Mouse (Mus musculus) hindbrain, embryonic 10.5 days (tissue): ENCODE data around the gene Rc3h2. TPM values are rescaled to one million over a fixed set of nuclear protein-coding genes. Genes with fewer than 3 reads are reported as not detected.

ENCODE experiments used
- DNase-seq: peaks from one replicate; pipeline ENCODE4 v3.0.0-alpha.2; 2017; ENCODE audit warnings: low spot score
- H3K27ac ChIP-seq: fragments of 300-500 bp; sonication (generic); 2 replicates; pipeline ENCODE4 v1.5.1; 2016; ENCODE audit warnings: mild to moderate bottlenecking, moderate library complexity
- H3K27me3 ChIP-seq: fragments of 300-500 bp; sonication (generic); 2 replicates; pipeline ENCODE4 v1.6.1; 2016; ENCODE audit warnings: mild to moderate bottlenecking; ENCODE audit not compliant: poor library complexity, insufficient read depth, severe bottlenecking
- H3K36me3 ChIP-seq: fragments of 300-500 bp; sonication (generic); 2 replicates; pipeline ENCODE4 v1.6.1; 2016; ENCODE audit warnings: mild to moderate bottlenecking, moderate library complexity
- H3K4me1 ChIP-seq: fragments of 300-500 bp; sonication (generic); replicated peaks from 2 replicates; pipeline ENCODE4 v1.6.1; 2016; ENCODE audit warnings: mild to moderate bottlenecking
- H3K4me3 ChIP-seq: fragments of 300-500 bp; sonication (generic); 2 replicates; pipeline ENCODE4 v1.5.1; 2016; ENCODE audit warnings: mild to moderate bottlenecking, moderate library complexity
- H3K9me3 ChIP-seq: fragments of 300-500 bp; sonication (generic); 2 replicates; pipeline ENCODE4 v1.6.1; 2016; ENCODE audit warnings: mild to moderate bottlenecking, moderate library complexity
- WGBS: fragments of 180-500 bp; shearing (Covaris S2); methylation state at CpG from one replicate; pipeline ENCODE4 v1.1.7; 2016; 5-methylcytosine and 5-hydroxymethylcytosine counted together
- polyA plus RNA-seq: library from polyadenylated mRNA; unstranded; fragments of >200 nt; fragmentation: Nextera tagmentation; extraction: Ambion mirVana; gene quantifications from 2 replicates; pipeline ENCODE4 v1.2.1, GENCODE M21; 2016

The Rc3h2 gene
- polyA plus RNA-seq: 18.3 and 19.3 TPM in 2 replicates

DNA sequence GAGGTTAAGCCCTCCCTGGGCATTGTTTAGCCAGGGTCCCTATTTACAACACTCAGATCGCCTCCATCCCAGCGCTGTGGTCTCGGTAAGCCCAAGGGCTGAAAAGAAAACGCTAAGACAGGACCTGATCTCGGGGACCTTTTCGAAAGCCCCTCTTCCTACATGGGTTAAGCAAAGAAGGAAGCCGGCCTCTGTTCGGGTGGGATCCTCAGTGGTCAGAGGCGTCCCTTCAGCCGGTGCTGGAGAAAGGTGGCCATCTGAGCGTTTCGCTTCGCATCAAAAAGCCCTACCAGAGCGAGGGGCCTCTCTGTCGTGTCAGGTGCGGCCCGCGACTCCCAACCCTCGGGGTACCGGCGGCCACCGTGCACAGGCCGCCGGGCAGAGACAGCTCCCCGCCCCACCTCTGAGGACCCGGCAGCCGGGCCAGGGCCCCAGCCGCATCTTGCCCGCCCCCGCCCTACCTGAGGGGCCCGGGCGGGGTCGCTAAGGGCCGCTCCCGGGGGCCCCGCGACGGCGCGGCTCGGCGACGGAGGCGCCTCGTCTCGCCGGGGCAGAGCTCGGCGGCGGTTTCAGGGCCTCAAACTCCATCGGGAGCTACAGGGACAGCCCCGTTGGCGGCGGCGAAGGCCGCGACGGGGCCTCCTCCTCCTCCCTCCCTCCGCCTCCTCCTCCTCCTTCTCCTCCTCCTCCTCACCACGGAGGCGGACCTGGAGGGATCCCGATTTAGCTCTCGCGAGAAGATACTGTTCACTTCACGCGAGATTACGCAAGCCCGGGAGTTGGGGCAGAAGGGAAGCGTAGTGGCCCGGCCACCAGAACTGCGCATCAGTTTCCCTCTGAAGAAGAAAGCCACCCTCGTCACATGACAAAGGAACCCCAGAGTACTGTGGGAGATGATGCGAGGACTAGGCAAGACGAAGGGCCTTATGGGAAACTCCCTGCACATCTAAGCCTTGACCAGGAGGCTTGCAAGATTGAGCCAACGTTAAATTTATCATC is at the start of gene Rc3h2:
Rc3h2 (minus strand) TSS at position 598 of the 999 bp plus-strand sequence.
- H3K9me3 ChIP-seq: no peaks in the 10 kb centered on the region
- DNase-seq: peak; percentile 96
- under 1% methylated on average over 75 of the region's 75 CpGs for WGBS
- peak within 1 kb of the TSS; percentile 99 for H3K27ac ChIP-seq
- peaks cover 11% of the 10 kb centered on the region for H3K4me1 ChIP-seq
- H3K27me3 ChIP-seq: no peaks in the 10 kb centered on the region
- peak within 1 kb of the TSS; percentile 93 for H3K4me3 ChIP-seq
- H3K36me3 ChIP-seq: peaks cover 15% of the 10 kb centered on the region

DNA sequence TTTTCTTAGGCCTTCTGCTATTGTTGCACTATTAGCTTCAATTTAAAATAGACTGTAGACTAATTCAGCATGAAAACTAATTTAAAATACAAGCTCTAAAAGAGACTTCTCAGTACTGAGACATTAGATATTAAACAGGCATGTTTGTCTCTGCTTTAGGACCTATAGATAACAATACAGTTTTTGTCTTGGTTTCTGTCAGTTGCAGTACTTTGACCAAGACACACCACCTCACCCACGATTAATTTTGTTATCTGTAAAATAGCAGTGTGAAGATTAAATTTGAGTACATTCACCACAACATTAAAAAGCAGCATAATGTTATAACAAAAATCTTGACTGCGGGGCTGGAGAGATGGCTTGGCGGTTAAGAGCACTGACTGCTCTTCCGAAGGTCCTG is 43.6 kb upstream of the Rc3h2 start:
- Histone ChIP-seq H3K4me3 (no peak overlapping the region), H3K36me3 (peaks cover 33% of the 10 kb centered on the region), H3K9me3 (no peaks in the 10 kb centered on the region), H3K27ac (no peak overlapping the region), H3K27me3 (no peaks in the 10 kb centered on the region), H3K4me1 (no peaks in the 10 kb centered on the region)
- WGBS: 95% methylated on average over 4 of the region's 4 CpGs
- DNase-seq: no peak

DNA sequence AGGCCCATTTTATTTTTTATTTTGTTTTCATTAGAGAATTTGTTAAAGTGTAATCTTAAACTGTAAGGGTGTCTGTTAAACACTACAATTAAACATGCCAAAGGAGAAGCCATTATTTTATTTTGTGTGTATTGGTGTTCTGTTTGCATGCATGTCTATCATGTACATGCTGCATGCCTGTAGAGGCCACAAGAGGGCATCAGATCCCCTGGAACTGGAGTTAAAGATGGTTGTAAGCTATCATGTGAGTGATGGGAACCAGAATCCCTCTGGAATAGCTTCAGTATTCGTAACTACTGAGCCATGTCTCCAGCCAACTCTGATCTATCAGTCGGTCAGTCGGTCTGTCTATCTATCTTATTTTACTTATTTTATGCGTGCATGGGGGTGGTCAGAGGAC is 38.0 kb upstream of the Rc3h2 start:
- Histone ChIP-seq H3K27me3 (no peaks in the 10 kb centered on the region), H3K4me3 (no peak overlapping the region), H3K36me3 (peaks cover 19% of the 10 kb centered on the region; the same call in 1 of the 2 replicates), H3K4me1 (no peaks in the 10 kb centered on the region), H3K27ac (no peak overlapping the region), H3K9me3 (no peaks in the 10 kb centered on the region)
- WGBS: 98% methylated on average over 4 of the region's 4 CpGs
- no peak for DNase-seq

DNA sequence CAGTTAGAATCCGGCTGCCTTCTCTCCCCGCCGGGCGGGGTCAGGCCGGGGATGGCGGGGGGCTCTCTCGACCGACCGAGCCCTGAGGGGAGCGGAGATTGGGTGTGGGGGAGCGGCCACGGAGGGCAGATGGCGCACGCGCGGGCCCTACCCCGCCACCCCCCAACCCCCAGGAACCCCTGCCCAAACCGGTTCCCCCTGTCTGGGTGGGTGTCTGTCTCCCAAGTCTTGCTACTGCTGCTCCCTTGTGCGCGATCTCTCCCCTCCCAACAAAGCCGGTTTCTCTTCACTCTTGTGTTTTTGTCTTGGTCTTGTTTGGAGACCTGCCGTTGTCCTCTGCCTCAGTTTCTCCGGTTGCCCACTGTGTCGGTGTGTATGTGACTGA is 29.7 kb upstream of the Rc3h2 start:
- under 1% methylated on average over 24 of the region's 24 CpGs for WGBS
- H3K9me3 ChIP-seq: no peaks in the 10 kb centered on the region
- H3K27me3 ChIP-seq: no peaks in the 10 kb centered on the region
- H3K4me3 ChIP-seq: peak overlapping the region; percentile 98
- H3K4me1 ChIP-seq: peaks cover 18% of the 10 kb centered on the region
- H3K27ac ChIP-seq: peak overlapping the region; percentile 96
- DNase-seq: no peak
- peaks cover 5% of the 10 kb centered on the region; the same call in 1 of the 2 replicates for H3K36me3 ChIP-seq

DNA sequence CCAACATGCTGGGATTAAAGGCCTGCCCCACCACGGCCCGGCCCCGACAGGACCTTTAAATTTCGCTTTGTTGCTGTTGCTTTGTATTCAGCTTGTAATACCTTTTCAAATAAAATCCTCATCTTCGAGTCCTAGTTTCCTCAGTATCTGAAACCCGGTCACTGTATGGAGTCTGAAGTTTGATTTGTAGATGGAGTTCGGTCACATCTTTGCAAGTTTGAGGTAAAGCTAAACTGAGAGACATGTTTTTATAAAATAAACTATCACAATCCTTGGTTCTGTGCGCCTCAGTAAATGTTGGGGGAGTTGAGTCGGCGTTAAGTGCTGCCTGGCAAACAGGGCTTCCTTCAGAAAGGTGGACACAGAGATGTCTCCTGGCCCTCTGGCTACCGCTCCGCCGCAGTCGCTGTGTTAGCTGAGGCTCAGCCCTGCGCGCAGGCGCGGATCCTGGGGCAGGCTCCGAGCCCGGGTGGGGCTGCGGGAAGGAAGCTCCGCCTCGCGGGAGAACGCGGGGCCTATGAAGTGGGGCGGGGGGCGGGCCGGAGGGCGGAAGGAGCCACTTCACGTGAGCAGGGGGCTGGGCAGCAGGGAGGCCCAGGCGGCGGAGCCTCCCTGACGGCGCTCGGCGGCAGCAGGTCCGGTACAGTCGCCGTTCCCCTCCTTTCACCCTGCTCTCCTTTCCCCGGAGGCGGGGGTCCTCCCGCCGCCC is 29.1 kb upstream of the Rc3h2 start:
- 9% methylated on average over 44 of the region's 44 CpGs for WGBS

DNA sequence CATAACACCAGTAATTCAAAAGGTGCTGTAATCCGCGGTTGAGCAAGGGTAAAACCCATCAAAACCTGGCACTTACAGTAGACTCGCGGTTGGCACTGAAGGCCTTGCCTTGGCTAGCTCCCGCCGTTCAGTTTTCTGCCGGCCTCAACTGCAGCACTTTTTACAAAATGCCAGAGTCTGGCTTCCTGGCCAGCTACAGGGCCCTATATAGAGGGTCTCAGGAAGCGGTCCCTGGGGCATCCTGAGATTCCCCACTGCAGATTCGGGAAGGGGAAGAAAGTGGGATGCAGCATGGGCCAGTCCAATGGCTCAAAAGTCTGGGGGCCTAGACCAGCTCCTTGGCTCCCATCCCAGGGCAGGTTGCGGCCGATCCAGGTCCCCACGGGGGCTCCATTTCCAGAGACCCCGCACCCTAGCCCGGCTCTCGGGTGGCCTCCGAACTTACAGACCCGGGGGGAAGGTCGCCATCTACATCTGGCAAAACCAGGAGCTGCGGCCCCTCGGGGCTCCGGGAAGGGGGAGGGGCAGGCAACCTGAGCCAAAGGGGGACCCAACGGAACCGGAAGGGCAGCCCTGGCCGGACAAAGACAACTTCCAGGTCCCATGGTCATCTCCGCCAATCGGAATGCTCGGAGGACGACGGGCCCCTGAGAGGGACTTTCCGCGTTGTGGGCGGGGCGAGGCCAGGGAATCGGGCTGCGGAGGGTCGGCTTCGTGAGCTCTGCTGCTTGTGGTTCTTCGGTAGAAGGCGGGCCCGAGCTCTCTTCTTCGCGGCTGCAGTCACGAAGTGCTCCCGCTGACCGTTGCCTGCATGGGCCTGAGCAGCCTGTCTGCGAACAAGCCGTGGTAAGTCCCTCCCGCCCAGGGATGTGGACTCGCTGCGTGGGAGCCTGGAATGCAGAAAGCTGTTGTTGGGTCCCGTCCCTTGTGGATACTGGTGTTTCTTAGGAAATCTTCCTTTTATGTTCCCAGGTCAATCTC is 20.2 kb upstream of the Rc3h2 start, which contains the start of the genes Zbtb26, Zbtb6 and Rabgap1:
Zbtb26 (minus strand) TSS at position 525 of the 981 bp plus-strand sequence.
Zbtb6 (minus strand) TSS at position 561 of the 981 bp plus-strand sequence.
Rabgap1 (plus strand) TSS at position 669 of the 981 bp plus-strand sequence.
- no peaks in the 10 kb centered on the region for H3K27me3 ChIP-seq
- H3K4me1 ChIP-seq: peaks cover 32% of the 10 kb centered on the region
- peak; percentile 97 for DNase-seq
- H3K9me3 ChIP-seq: no peaks in the 10 kb centered on the region
- peak within 1 kb of the TSS; percentile 97 for H3K27ac ChIP-seq
- peak within 1 kb of the TSS; percentile 92 for H3K4me3 ChIP-seq
- peaks cover 6% of the 10 kb centered on the region; the same call in 1 of the 2 replicates for H3K36me3 ChIP-seq
- WGBS: under 1% methylated on average over 51 of the region's 51 CpGs

More for the DNA sequence above, 29.1 kb upstream of the Rc3h2 start:
- Histone ChIP-seq H3K27me3 (no peaks in the 10 kb centered on the region), H3K36me3 (peaks cover 6% of the 10 kb centered on the region; the same call in 1 of the 2 replicates), H3K4me3 (peak overlapping the region; percentile 98), H3K27ac (peak overlapping the region; percentile 96), H3K4me1 (peaks cover 18% of the 10 kb centered on the region), H3K9me3 (no peaks in the 10 kb centered on the region)
- DNase-seq: peak; percentile 95

DNA sequence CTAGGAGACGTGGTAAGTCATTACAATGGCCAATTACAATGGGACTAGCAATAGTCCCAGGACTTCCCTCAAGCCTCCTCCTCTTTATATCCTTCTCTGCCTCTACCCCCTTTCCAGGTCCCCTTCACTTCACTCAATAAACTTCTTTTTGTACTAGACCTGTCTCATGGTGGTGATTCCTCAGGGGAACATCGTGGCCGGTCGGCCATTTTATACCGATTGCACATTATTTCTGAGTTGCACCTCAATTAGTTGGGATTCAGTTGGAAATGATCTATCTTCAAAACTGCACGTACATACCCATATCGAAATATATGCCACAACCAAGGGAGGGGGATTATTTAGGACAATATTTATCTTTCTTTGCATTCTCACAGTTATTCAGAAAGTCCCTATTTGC is 8.9 kb upstream of the Rc3h2 start:
- H3K36me3 ChIP-seq: peaks cover 42% of the 10 kb centered on the region
- 31% methylated on average over 7 of the region's 7 CpGs for WGBS
- no peaks in the 10 kb centered on the region for H3K27me3 ChIP-seq
- H3K9me3 ChIP-seq: no peaks in the 10 kb centered on the region
- peaks cover 14% of the 10 kb centered on the region for H3K4me1 ChIP-seq
- peak overlapping the region; percentile 94 for H3K27ac ChIP-seq
- DNase-seq: peak; percentile 10
- peak overlapping the region; percentile 78 for H3K4me3 ChIP-seq

DNA sequence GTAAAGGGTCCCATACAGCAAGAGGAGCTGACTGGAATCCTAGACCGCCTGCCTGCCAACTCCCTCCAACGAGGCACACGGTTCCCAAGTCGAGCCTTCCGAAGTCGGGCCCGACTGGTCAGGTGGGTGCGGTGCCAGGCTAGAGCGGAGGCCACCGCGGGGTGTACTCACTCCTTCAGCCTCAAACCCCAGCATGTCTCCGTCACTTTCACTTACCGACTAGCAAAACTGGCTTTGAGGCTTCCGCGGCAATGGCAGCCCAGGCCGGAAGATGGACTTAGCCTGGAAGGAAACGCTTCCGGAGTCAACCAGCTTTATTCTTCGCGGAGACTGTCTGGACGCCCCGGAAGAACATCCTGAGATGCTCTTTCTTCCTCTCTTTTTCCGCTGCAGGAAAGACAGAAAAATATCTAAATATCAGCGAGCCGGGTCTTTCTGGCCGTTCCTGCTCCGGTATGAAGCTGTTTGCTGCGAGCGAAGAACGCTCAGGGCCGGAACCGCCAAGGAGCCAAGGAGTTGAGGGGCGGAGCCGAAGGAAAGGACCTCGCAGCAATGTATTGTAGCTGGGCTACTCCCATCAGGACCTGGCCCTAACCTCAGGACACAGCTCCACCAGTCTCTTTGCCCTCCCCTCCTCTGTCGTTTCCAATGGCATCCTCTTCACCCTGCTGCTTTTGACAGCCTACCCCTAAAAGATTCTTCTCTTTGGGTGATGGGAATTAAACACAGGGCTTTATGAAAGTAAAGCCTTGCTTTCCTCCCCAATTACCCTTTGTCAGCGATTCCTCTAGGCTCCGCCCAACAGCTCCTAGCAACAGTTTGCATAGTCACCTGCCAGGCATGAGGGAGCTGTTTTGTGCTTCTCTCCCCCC is 8.1 kb upstream of the Rc3h2 start:
- Histone ChIP-seq H3K36me3 (peaks cover 35% of the 10 kb centered on the region), H3K4me1 (peaks cover 14% of the 10 kb centered on the region), H3K9me3 (no peaks in the 10 kb centered on the region), H3K27me3 (no peaks in the 10 kb centered on the region), H3K27ac (peak overlapping the region; percentile 94), H3K4me3 (peak overlapping the region; percentile 78)
- under 1% methylated on average over 38 of the region's 38 CpGs for WGBS
- DNase-seq: peak; percentile 86

DNA sequence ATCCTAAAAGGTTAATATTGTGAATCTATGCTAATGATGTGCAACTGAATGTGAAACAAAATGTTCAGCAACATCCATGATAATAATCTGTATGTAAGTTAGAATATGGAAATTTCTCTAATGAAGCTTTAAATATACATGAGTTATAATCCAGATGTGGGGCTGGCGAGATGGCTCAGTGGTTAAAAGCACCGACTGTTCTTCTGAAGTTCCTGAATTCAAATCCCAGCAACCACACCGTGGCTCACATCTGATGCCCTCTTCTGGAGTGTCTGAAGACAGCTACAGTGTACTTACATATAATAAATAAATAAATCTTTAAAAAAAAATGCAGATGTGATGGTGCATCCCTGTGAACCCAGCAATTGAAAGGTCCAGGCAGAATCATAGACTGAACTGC is 968 bp upstream of the Rc3h2 start:
- no peak overlapping the region for H3K27ac ChIP-seq
- peaks cover 11% of the 10 kb centered on the region for H3K4me1 ChIP-seq
- H3K4me3 ChIP-seq: no peak overlapping the region
- no peaks in the 10 kb centered on the region for H3K9me3 ChIP-seq
- no peak for DNase-seq
- H3K36me3 ChIP-seq: peaks cover 22% of the 10 kb centered on the region
- WGBS: 60% methylated on average over 3 of the region's 3 CpGs
- H3K27me3 ChIP-seq: no peaks in the 10 kb centered on the region

DNA sequence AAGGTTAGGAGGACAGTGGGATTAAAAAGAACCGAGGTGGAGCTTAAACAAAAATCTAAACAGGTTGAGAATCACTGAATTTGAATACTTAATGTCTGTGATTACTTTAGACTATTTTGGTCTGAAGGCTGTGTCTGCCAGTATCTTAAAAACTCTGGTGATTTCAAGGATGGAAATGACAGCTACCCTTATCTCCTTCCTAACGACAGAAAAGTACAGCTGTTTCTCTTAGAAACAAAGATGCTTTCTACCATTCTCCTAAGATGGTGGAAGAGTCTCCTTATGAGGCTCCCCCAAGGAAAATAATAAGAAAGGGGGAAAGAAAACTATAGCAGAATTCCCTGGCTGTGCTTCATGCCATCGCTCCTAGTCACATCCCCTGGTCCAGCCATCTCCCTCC is 800 bp downstream of the Rc3h2 start:
- WGBS: 13% methylated on average over 3 of the region's 3 CpGs
- DNase-seq: no peak

DNA sequence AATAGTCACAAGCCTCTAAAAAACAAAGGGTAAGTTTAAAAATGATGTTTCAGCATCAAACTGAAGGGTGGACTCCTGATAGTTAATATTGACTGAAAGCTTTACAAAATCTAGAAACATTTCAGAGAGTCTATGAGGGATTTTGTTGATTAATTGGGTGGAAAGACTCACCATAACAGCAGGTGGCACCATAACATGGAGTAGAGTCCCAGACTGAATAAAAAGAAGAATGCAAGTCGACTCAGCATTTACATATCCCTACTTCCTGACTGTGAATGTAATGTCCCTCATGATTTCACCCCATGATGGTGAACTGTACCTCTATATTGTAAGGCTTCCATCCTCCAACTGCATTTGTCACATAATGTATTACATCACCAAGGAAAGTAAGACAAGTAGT is 27.2 kb downstream of the Rc3h2 start:
- no peak overlapping the region for H3K27ac ChIP-seq
- H3K36me3 ChIP-seq: peaks cover 86% of the 10 kb centered on the region
- no peaks in the 10 kb centered on the region for H3K27me3 ChIP-seq
- no peaks in the 10 kb centered on the region for H3K4me1 ChIP-seq
- H3K4me3 ChIP-seq: no peak overlapping the region
- WGBS: 73% methylated on average over 1 of the region's 1 CpGs
- H3K9me3 ChIP-seq: no peaks in the 10 kb centered on the region
- no peak for DNase-seq

More for the DNA sequence above, 800 bp downstream of the Rc3h2 start:
- peak overlapping the region; percentile 93 for H3K4me3 ChIP-seq
- H3K36me3 ChIP-seq: peaks cover 15% of the 10 kb centered on the region
- no peaks in the 10 kb centered on the region for H3K9me3 ChIP-seq
- H3K4me1 ChIP-seq: peaks cover 11% of the 10 kb centered on the region
- no peaks in the 10 kb centered on the region for H3K27me3 ChIP-seq
- peak overlapping the region; percentile 99 for H3K27ac ChIP-seq
